Mouse (Mus musculus) CH12.LX (cell line): Measurements from ENCODE around the gene Pnmal1.

ENCODE experiments used
- CHD2 ChIP-seq: IDR thresholded peaks from 2 replicates; pipeline ENCODE4 v1.6.1; 2011; ENCODE audit warnings: low read length, improper control_type of control experiment
- CTCF ChIP-seq, 2 experiments: IDR thresholded peaks in 1 of 2; conservative IDR thresholded peaks in 1 of 2; 2 replicates each; pipeline ENCODE4 v1.5.1; 2011 to 2012; ENCODE audit warnings: low read depth in 2 of 2, low read length in 2 of 2, improper control_type of control experiment in 1 of 2, inconsistent platforms in 1 of 2, mild to moderate bottlenecking in 1 of 2, moderate library complexity in 1 of 2
- MAFK ChIP-seq: IDR thresholded peaks from 2 replicates; pipeline ENCODE4 v1.6.1; 2011; ENCODE audit warnings: low read length, improper control_type of control experiment; ENCODE audit not compliant: insufficient replicate concordance
- MAX ChIP-seq: IDR thresholded peaks from 2 replicates; pipeline ENCODE4 v1.6.1; 2011; ENCODE audit warnings: low read length, improper control_type of control experiment
- NELFE ChIP-seq: IDR thresholded peaks from 2 replicates; pipeline ENCODE4 v1.6.1; 2011; ENCODE audit warnings: low read depth, low read length, improper control_type of control experiment
- POLR2AphosphoS2 ChIP-seq: IDR thresholded peaks from 2 replicates; pipeline ENCODE4 v1.6.1; 2011; ENCODE audit warnings: low read depth, low read length, improper control_type of control experiment
- TCF12 ChIP-seq: IDR thresholded peaks from 2 replicates; pipeline ENCODE4 v1.6.1; 2014; ENCODE audit warnings: low read depth, mild to moderate bottlenecking, inconsistent platforms, low read length, improper control_type of control experiment
- ZC3H11A ChIP-seq: IDR thresholded peaks from 2 replicates; pipeline ENCODE4 v1.6.1; 2012; ENCODE audit warnings: low read depth, mild to moderate bottlenecking, inconsistent platforms, low read length, improper control_type of control experiment
- ZKSCAN1 ChIP-seq: IDR thresholded peaks from 2 replicates; pipeline ENCODE4 v1.6.1; 2012; ENCODE audit warnings: low read depth, inconsistent platforms, low read length, improper control_type of control experiment, borderline replicate concordance
- ZMIZ1 ChIP-seq: IDR thresholded peaks from 2 replicates; pipeline ENCODE4 v1.6.1; 2012; ENCODE audit warnings: low read depth, mild to moderate bottlenecking, inconsistent platforms, low read length, improper control_type of control experiment
- ZNF384 ChIP-seq: IDR thresholded peaks from 2 replicates; pipeline ENCODE4 v1.6.1; 2012; ENCODE audit warnings: low read depth, low read length, improper control_type of control experiment, inconsistent platforms

- TF ChIP-seq MAFK = no peak
- no peak for TF ChIP-seq MAX
- no peak for TF ChIP-seq CHD2
- TF ChIP-seq ZKSCAN1 = no peak
- no peak for TF ChIP-seq CTCF (conservative IDR thresholded peaks at IDR 0.05 in 1 of 2, IDR thresholded peaks at IDR 0.05 in 1 of 2; ENCODE audit: low read depth in 2 of 2, low read length in 2 of 2)
- no peak for TF ChIP-seq POLR2AphosphoS2
- TF ChIP-seq ZNF384 = no peak
- no peak for TF ChIP-seq TCF12
- no peak for TF ChIP-seq NELFE
- TF ChIP-seq ZMIZ1 = no peak
- TF ChIP-seq ZC3H11A = no peak
These were observed 39.3 kb upstream of the Pnmal1 start for GRCm38 (mm10) chr7:16920150-16920579.
